Mouse (Mus musculus) limb, embryonic 10.5 days (tissue): Measurements from ENCODE around the gene Itga10. TPM values are rescaled to one million over a fixed set of nuclear protein-coding genes. Genes with fewer than 3 reads are reported as not detected.
"Not testable (repeated sequence)": the region's sequence is repeated elsewhere in the genome, so short reads cannot be mapped to it uniquely, and the experiment has no call there.

Source experiments
- DNase-seq: peaks from one replicate; pipeline ENCODE4 v3.0.0-alpha.2; 2017; ENCODE audit warnings: low spot score
- H3K27ac ChIP-seq: fragments of 300-500 bp; sonication (generic); 2 replicates; pipeline ENCODE4 v1.5.1; 2016; ENCODE audit warnings: mild to moderate bottlenecking
- H3K27me3 ChIP-seq: fragments of 300-500 bp; sonication (generic); 2 replicates; pipeline ENCODE4 v1.6.1; 2016; ENCODE audit warnings: low read depth, mild to moderate bottlenecking; ENCODE audit not compliant: poor library complexity, severe bottlenecking
- H3K36me3 ChIP-seq: fragments of 300-500 bp; sonication (generic); 2 replicates; pipeline ENCODE4 v1.6.1; 2016; ENCODE audit warnings: mild to moderate bottlenecking, moderate library complexity
- H3K4me1 ChIP-seq: fragments of 300-500 bp; sonication (generic); 2 replicates; pipeline ENCODE4 v1.6.1; 2016
- H3K4me3 ChIP-seq: fragments of 300-500 bp; sonication (generic); 2 replicates; pipeline ENCODE4 v1.5.1; 2016; ENCODE audit warnings: mild to moderate bottlenecking, moderate library complexity
- H3K9me3 ChIP-seq: fragments of 300-500 bp; sonication (generic); replicated peaks from 2 replicates; pipeline ENCODE4 v1.6.1; 2016; ENCODE audit warnings: mild to moderate bottlenecking
- WGBS: fragments of 180-500 bp; shearing (Covaris S2); methylation state at CpG from one replicate; pipeline ENCODE4 v1.1.7; 2016; 5-methylcytosine and 5-hydroxymethylcytosine counted together
- polyA plus RNA-seq: library from polyadenylated mRNA; unstranded; fragments of >200 nt; fragmentation: Nextera tagmentation; extraction: Ambion mirVana; gene quantifications from 2 replicates; pipeline ENCODE4 v1.2.1, GENCODE M21; 2016

Itga10 gene
- polyA plus RNA-seq, 1 experiment from 2014 or later = 0.58 TPM

DNA sequence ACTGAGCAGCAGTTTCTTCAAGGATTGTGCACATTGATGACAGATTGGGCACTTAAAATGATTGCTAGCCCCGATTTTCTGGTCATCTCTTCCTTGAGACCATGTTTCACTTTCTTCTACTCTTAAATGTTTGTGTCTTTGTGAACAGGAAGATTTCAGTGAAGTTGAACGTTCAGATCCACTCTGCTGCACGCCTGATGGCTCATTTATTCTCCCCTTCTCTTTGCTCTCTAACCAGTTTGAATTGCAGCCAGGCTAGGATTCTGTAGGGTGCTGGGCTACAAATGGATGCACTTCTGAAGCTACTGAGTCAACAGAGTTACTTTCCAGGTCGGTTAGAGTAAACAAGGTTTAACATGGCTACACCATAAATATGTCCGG, 42.7 kb upstream of the Itga10 start:
- DNase-seq = no peak
- peaks cover 25% of the 10 kb centered on the region for H3K36me3 ChIP-seq
- peak overlapping the region; percentile 92 for H3K4me3 ChIP-seq
- H3K27ac ChIP-seq = peak overlapping the region; percentile 97; the same call in 1 of the 2 replicates
- peaks cover 17% of the 10 kb centered on the region for H3K27me3 ChIP-seq
- H3K9me3 ChIP-seq = no peaks in the 10 kb centered on the region
- H3K4me1 ChIP-seq = peaks cover 51% of the 10 kb centered on the region
- WGBS = 61% methylated on average over 5 of the region's 5 CpGs

GRCm38 (mm10) chr3:96603311-96603710, 42.1 kb upstream of the Itga10 start:
- no peak for DNase-seq

GRCm38 (mm10) chr3:96606007-96606406, 39.4 kb upstream of the Itga10 start:
- H3K36me3 ChIP-seq = peaks cover 35% of the 10 kb centered on the region
- not testable (repeated sequence) for DNase-seq, H3K4me3 ChIP-seq, H3K9me3 ChIP-seq, H3K27me3 ChIP-seq, H3K27ac ChIP-seq
- H3K4me1 ChIP-seq = peaks cover 26% of the 10 kb centered on the region
- 95% methylated on average over 4 of the region's 4 CpGs for WGBS

More at GRCm38 (mm10) chr3:96603311-96603710, 42.1 kb upstream of the Itga10 start:
- peaks cover 17% of the 10 kb centered on the region for H3K27me3 ChIP-seq
- 68% methylated on average over 5 of the region's 5 CpGs for WGBS
- peak overlapping the region; percentile 92; the same call in 1 of the 2 replicates for H3K4me3 ChIP-seq
- H3K27ac ChIP-seq = no peak overlapping the region; the same call in 1 of the 2 replicates
- peaks cover 45% of the 10 kb centered on the region for H3K4me1 ChIP-seq
- H3K36me3 ChIP-seq = peaks cover 30% of the 10 kb centered on the region
- no peaks in the 10 kb centered on the region for H3K9me3 ChIP-seq

DNA sequence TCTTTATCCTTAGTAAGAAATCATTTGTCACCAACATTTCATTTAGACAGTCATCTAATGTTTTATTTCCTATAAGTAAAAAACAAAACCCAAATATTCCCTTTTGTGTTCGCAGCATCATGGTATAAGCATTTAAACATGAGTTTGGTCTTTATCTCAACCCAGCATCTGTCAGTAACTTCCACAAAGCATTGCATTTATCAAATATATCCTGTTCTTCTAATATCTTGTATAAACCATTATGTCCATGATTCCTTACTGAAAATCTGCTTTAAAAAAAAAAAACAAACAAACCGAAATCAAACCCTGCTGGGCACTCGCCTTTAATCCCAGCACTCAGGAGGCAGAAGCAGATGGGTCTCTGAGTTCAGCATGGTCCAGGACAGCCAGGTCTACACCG, 38.8 kb upstream of the Itga10 start:
- Histone ChIP-seq H3K4me3 (no peak overlapping the region), H3K27me3 (no peaks in the 10 kb centered on the region), H3K4me1 (peaks cover 20% of the 10 kb centered on the region), H3K27ac (no peak overlapping the region), H3K9me3 (no peaks in the 10 kb centered on the region), H3K36me3 (peaks cover 35% of the 10 kb centered on the region)
- DNase-seq = no peak
- WGBS = 89% methylated on average over 4 of the region's 4 CpGs

DNA sequence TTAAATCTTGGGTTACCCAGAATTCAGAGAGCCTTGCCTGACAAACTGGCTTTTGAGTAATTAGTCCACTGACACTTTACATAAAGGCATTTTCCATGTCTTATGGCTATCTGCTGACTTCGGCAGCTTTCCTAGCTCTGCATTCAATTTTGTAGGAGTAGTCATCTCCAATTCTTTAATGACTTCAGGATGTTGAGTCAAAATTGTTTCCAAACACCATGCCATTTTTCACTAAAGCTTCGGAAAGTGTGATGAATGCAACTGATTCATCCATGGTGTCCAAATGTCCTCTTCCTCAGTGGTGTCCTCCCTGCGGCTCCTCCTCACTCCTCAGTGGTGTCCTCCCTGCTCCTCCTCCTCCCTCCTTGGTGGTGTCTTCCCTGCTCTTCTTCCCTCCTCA, 27.4 kb upstream of the Itga10 start:
- Histone ChIP-seq H3K27me3 (no peaks in the 10 kb centered on the region), H3K4me3 (no peak overlapping the region), H3K9me3 (no peaks in the 10 kb centered on the region), H3K36me3 (peaks cover 86% of the 10 kb centered on the region), H3K27ac (no peak overlapping the region), H3K4me1 (no peaks in the 10 kb centered on the region)
- 87% methylated on average over 3 of the region's 3 CpGs for WGBS
- DNase-seq = no peak

GRCm38 (mm10) chr3:96623201-96623600, 22.2 kb upstream of the Itga10 start:
- H3K27me3 ChIP-seq = no peaks in the 10 kb centered on the region
- H3K9me3 ChIP-seq = no peaks in the 10 kb centered on the region
- H3K27ac ChIP-seq = no peak overlapping the region
- H3K36me3 ChIP-seq = peaks cover 82% of the 10 kb centered on the region
- H3K4me1 ChIP-seq = no peaks in the 10 kb centered on the region
- WGBS = 93% methylated on average over 4 of the region's 4 CpGs
- no peak overlapping the region for H3K4me3 ChIP-seq
- DNase-seq = no peak

GRCm38 (mm10) chr3:96629729-96630600, 15.4 kb upstream of the Itga10 start, which contains the start of gene Rbm8a:
Rbm8a (plus strand) TSS chr3:96629933.
- Histone ChIP-seq H3K36me3 (peaks cover 60% of the 10 kb centered on the region), H3K4me1 (peaks cover 13% of the 10 kb centered on the region)
- WGBS = under 1% methylated on average over 48 of the region's 48 CpGs

DNA sequence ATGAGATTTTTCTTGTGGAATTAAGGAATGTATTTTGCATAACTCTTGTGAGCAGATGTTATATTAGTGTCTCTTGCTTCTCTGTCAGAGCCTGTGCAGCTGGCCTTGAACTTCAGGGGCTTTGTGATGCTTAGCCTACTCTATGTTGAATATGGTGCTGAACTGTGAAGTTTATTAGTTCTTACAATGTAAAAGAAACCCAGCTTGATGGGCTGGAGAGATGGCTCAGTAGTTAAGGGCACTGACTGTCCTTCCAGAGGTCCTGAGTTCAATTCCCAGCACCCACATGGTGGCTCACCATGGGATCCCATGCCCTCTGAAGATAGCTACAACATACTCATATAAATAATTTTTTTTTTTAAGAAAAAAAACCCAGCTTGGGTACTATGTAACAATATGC, 13.3 kb upstream of the Itga10 start:
- Histone ChIP-seq H3K27ac (no peak overlapping the region), H3K9me3 (no peaks in the 10 kb centered on the region), H3K36me3 (peaks cover 44% of the 10 kb centered on the region), H3K27me3 (no peaks in the 10 kb centered on the region), H3K4me1 (peaks cover 30% of the 10 kb centered on the region), H3K4me3 (no peak overlapping the region)
- no peak for DNase-seq

More at GRCm38 (mm10) chr3:96629729-96630600, 15.4 kb upstream of the Itga10 start, which contains the start of gene Rbm8a:
- Histone ChIP-seq H3K9me3 (no peaks in the 10 kb centered on the region), H3K27me3 (no peaks in the 10 kb centered on the region), H3K27ac (peak within 1 kb of the TSS; percentile 94), H3K4me3 (peak within 1 kb of the TSS; percentile 61)
- peak; percentile 95 for DNase-seq

- WGBS = 85% methylated on average over 1 of the region's 1 CpGs
- Histone ChIP-seq H3K9me3 (no peaks in the 10 kb centered on the region), H3K27ac (no peak overlapping the region), H3K4me1 (peaks cover 30% of the 10 kb centered on the region), H3K4me3 (no peak overlapping the region), H3K27me3 (no peaks in the 10 kb centered on the region), H3K36me3 (peaks cover 57% of the 10 kb centered on the region)
- no peak for DNase-seq
Measured at GRCm38 (mm10) chr3:96634015-96634414, 11.4 kb upstream of the Itga10 start.

DNA sequence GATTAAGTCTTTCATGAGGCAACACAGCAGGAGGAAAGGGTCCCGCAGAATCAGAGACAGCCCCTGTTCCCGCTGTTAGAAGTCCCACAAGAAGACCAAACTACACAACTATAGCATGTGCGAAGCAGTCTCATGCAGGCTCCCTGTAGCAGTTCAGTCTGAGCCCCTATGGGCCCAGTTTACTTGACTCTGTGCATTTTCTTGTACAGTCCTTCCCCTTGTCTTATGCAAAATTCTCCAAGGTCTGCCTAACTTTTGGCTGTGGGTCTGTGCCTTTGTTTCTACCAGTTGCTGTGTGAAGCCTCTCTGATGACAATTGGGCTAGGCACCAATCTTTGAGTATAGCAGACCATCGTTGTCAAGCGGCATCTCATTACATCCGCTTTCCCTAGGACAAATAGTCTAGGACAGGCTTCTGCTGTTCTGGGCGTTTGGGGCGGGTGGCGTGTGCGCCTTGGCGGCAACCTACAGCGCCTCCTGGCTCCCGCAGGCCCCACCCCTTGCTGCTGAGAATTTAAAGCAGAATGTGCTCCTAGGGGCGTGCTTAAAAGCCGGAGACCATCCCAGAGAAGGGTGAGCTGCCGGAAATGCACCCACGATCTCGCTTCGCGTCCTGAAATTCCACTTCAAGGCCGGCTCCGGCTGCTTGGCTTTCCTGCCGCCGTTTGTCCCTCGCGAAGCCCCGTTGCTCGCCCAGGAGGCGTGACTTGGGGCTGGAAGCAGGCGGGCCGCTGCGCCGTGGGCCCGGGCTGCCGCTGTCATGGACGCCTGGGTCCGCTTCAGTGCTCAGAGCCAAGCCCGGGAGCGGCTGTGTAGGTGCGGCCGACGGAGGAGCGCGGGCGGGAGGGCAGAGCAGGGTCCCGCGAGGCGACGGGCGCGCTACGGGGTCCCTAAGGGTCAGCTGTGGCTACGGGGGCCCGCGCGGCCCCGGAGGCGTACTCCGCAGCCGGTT, 10.2 kb upstream of the Itga10 start, which contains the start of the genes Pex11b and Gm42957:
Pex11b (plus strand) TSS at position 449 of the 952 bp plus-strand sequence.
Gm42957 (plus strand) TSS at position 547 of the 952 bp plus-strand sequence.
- WGBS = 2% methylated on average over 60 of the region's 60 CpGs
- peaks cover 69% of the 10 kb centered on the region for H3K36me3 ChIP-seq

GRCm38 (mm10) chr3:96635906-96636305, 9.5 kb upstream of the Itga10 start:
- Histone ChIP-seq H3K9me3 (no peaks in the 10 kb centered on the region), H3K4me1 (peaks cover 26% of the 10 kb centered on the region), H3K36me3 (peaks cover 70% of the 10 kb centered on the region), H3K27ac (peak overlapping the region; percentile 93), H3K27me3 (no peaks in the 10 kb centered on the region), H3K4me3 (peak overlapping the region; percentile 81)
- DNase-seq = no peak
- 15% methylated on average over 15 of the region's 15 CpGs for WGBS

More for the DNA sequence above, 10.2 kb upstream of the Itga10 start, which contains the start of the genes Pex11b and Gm42957:
- Histone ChIP-seq H3K27ac (peak within 1 kb of the TSS; percentile 93), H3K4me3 (peak within 1 kb of the TSS; percentile 81), H3K9me3 (no peaks in the 10 kb centered on the region), H3K27me3 (no peaks in the 10 kb centered on the region), H3K4me1 (peaks cover 30% of the 10 kb centered on the region)
- DNase-seq = peak; percentile 87

- Histone ChIP-seq H3K36me3 (peaks cover 70% of the 10 kb centered on the region), H3K4me3 (peak overlapping the region; percentile 81), H3K27ac (0 out of 2 replicates have a peak overlapping the region, but pooled peaks have one; percentile 93), H3K27me3 (no peaks in the 10 kb centered on the region), H3K9me3 (no peaks in the 10 kb centered on the region), H3K4me1 (peaks cover 22% of the 10 kb centered on the region)
- WGBS = 70% methylated on average over 11 of the region's 11 CpGs
- no peak for DNase-seq
Measured at GRCm38 (mm10) chr3:96636448-96636847, 8.9 kb upstream of the Itga10 start.
